23 mouse cellular contexts compared by ENCODE assay signal in the genomic region with DNA sequence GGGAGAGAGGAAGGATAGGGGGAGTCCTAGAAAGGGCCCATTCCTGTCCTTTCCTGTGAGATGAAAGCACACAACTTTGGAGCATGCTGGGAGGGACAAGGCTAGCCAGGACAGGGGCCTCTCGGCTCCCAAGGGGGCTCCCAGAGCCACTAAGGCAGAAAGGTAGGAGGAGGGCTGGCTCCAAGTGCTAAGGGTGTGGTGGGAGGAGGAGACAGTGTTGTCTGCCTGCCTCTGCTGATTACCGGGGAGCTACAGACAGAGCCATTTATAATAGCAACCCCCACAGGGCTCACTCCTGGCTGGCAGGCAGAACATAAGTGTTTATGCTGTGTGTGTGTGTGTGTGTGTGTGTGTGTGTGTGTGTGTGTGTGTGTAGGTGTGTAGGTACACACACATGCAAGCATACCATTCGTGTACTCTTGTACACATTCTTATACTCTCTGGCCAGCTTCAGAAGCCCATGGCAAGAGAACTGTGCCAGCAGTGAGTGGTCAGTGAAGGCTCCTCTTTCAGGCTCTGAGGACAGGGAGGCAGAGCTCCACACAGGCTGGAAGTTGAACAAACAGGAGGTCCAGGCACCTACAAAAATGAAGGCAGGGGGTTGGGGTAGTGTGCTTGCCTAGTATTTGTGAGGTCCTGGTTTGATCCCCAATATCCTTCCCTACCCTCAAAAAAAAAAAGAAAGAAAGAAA. TPM values are rescaled to one million over a fixed set of nuclear protein-coding genes. Genes with fewer than 3 reads are reported as not detected.
A peak's percentile ranks its signal among the peaks of the same experiment; 100 is the strongest.
DNase-seq lines count a peak whose midpoint lies in the region; ATAC-seq and TF ChIP-seq lines count a peak whose summit lies in the region.
"Had no signal": no experiment of that assay in that cellular context is flagged by ENCODE, and none has a peak within 500 bp of the region (broad histone marks: within the 10 kb centered on the region; RNA-seq: fewer than 3 reads in every experiment).

No protein-coding gene starts in this region.

- H3K4me3 ChIP-seq in heart, embryonic 12.5 days: no peak overlapping the region
- no peak overlapping the region for H3K4me3 ChIP-seq in stomach, embryonic 15.5 days (replicated peaks)
- no peak overlapping the region for H3K4me3 ChIP-seq in stomach, postnatal 0 days (ENCODE audit: low read depth, low read length)
- H3K4me3 ChIP-seq in liver, embryonic 14.5 days (ENCODE audit: insufficient read depth in 1 of 2, low read depth in 2 of 2, low read length in 2 of 2): peak overlapping the region in 1 of 2 experiments; percentile 0; a peak in 1 of 4 replicates
- H3K4me3 ChIP-seq in embryonic facial prominence, embryonic 10.5 days: no peak overlapping the region
- H3K4me3 ChIP-seq in neural tube, embryonic 15.5 days (replicated peaks): no peak overlapping the region
- H3K4me3 ChIP-seq: forebrain, embryonic 15.5 days; heart, adult 2 months; hindbrain, embryonic 10.5 days; limb, embryonic 10.5 days had no signal

- ATAC-seq in heart, embryonic 12.5 days (ENCODE audit: insufficient number of reproducible peaks, low FRiP score): peak; percentile 41; the same call in 1 of the 2 replicates
- ATAC-seq in stomach, embryonic 15.5 days (ENCODE audit: insufficient read depth, low FRiP score, low read depth): peak; percentile 82; the same call in 1 of the 2 replicates
- no peak for ATAC-seq in stomach, postnatal 0 days (ENCODE audit: low FRiP score, low TSS enrichment)
- ATAC-seq in liver, embryonic 14.5 days (ENCODE audit: insufficient read depth): peak; percentile 96
- ATAC-seq in neural tube, embryonic 15.5 days (ENCODE audit: low FRiP score): no peak
- ATAC-seq: forebrain, embryonic 15.5 days had no signal

- 0 out of 2 replicates have a peak overlapping the region, but pooled peaks have one; percentile 23 for H3K9ac ChIP-seq in heart, embryonic 12.5 days
- no peak overlapping the region for H3K9ac ChIP-seq in stomach, embryonic 15.5 days
- H3K9ac ChIP-seq in stomach, postnatal 0 days (ENCODE audit: low read length): no peak overlapping the region
- H3K9ac ChIP-seq in liver, embryonic 14.5 days (replicated peaks): peak overlapping the region; percentile 44
- H3K9ac ChIP-seq in neural tube, embryonic 15.5 days (replicated peaks): no peak overlapping the region
- H3K9ac ChIP-seq: forebrain, embryonic 15.5 days; lung, embryonic 14.5 days had no signal

- peaks cover 36% of the 10 kb centered on the region for H3K36me3 ChIP-seq in heart, embryonic 12.5 days
- H3K36me3 ChIP-seq in stomach, embryonic 15.5 days: peaks cover 10% of the 10 kb centered on the region; the same call in 1 of the 2 replicates
- H3K36me3 ChIP-seq in stomach, postnatal 0 days (ENCODE audit: control insufficient read depth, insufficient read depth, low read length): peaks cover 21% of the 10 kb centered on the region
- peaks cover 3% of the 10 kb centered on the region for H3K36me3 ChIP-seq in liver, embryonic 14.5 days (replicated peaks; ENCODE audit: control insufficient read depth, insufficient read depth, low read depth)
- H3K36me3 ChIP-seq in embryonic facial prominence, embryonic 10.5 days (replicated peaks): peaks cover 29% of the 10 kb centered on the region
- peaks cover 82% of the 10 kb centered on the region for H3K36me3 ChIP-seq in neural tube, embryonic 15.5 days

- H3K9me3 ChIP-seq in heart, embryonic 12.5 days (replicated peaks): no peaks in the 10 kb centered on the region
- no peaks in the 10 kb centered on the region for H3K9me3 ChIP-seq in stomach, embryonic 15.5 days
- no peaks in the 10 kb centered on the region for H3K9me3 ChIP-seq in stomach, postnatal 0 days (ENCODE audit: control insufficient read depth, low read length)
- no peaks in the 10 kb centered on the region for H3K9me3 ChIP-seq in liver, embryonic 14.5 days (ENCODE audit: control insufficient read depth, low read length)
- H3K9me3 ChIP-seq in embryonic facial prominence, embryonic 10.5 days: no peaks in the 10 kb centered on the region
- no peaks in the 10 kb centered on the region for H3K9me3 ChIP-seq in neural tube, embryonic 15.5 days (replicated peaks)
- H3K9me3 ChIP-seq: forebrain, embryonic 15.5 days; hindbrain, embryonic 10.5 days; limb, embryonic 10.5 days had no signal

- WGBS in heart, embryonic 12.5 days: 23% methylated on average over 3 of the region's 3 CpGs
- 25% methylated on average over 3 of the region's 3 CpGs for whole genome bisulfite sequencing in stomach, embryonic 15.5 days
- WGBS in stomach, postnatal 0 days: 28% methylated on average over 3 of the region's 3 CpGs
- 2% methylated on average over 3 of the region's 3 CpGs for WGBS in liver, embryonic 14.5 days (ENCODE audit: insufficient replicate concordance)
- 40% methylated on average over 3 of the region's 3 CpGs for WGBS in embryonic facial prominence, embryonic 10.5 days
- WGBS in neural tube, embryonic 15.5 days: 23% methylated on average over 3 of the region's 3 CpGs

- H3K27me3 ChIP-seq in heart, embryonic 12.5 days (replicated peaks): no peaks in the 10 kb centered on the region
- H3K27me3 ChIP-seq in stomach, embryonic 15.5 days (replicated peaks): no peaks in the 10 kb centered on the region
- no peaks in the 10 kb centered on the region for H3K27me3 ChIP-seq in stomach, postnatal 0 days (ENCODE audit: control insufficient read depth, insufficient read depth, low read length)
- H3K27me3 ChIP-seq in liver, embryonic 14.5 days (ENCODE audit: control insufficient read depth, insufficient read depth, low read length): no peaks in the 10 kb centered on the region
- peaks cover 5% of the 10 kb centered on the region for H3K27me3 ChIP-seq in embryonic facial prominence, embryonic 10.5 days (replicated peaks; ENCODE audit: low read depth, poor library complexity, severe bottlenecking)
- no peaks in the 10 kb centered on the region for H3K27me3 ChIP-seq in neural tube, embryonic 15.5 days (replicated peaks)
- H3K27me3 ChIP-seq: forebrain, embryonic 15.5 days had no signal

- intact Hi-C loops in heart, postnatal 25 days (cut with DNase I): no loop called here
- intact Hi-C loops in gastrocnemius, postnatal 36 days (cut with DNase I): no loop called here

- no peak for TF ChIP-seq EP300 in stomach, postnatal 0 days (optimal IDR thresholded peaks at IDR 0.05)
- TF ChIP-seq EP300 in liver, embryonic 14.5 days (IDR thresholded peaks at IDR 0.05; ENCODE audit: low read depth): 0 out of 2 replicates have a peak, but pooled peaks have one; percentile 17

- TF ChIP-seq CTCF in stomach, postnatal 0 days (IDR thresholded peaks at IDR 0.05; ENCODE audit: low read depth): no peak
- no peak for TF ChIP-seq CTCF in liver, embryonic 14.5 days (IDR thresholded peaks at IDR 0.05; ENCODE audit: low read depth)

- H3K4me2 ChIP-seq in heart, embryonic 12.5 days: no peak overlapping the region
- no peak overlapping the region for H3K4me2 ChIP-seq in stomach, embryonic 15.5 days
- H3K4me2 ChIP-seq in stomach, postnatal 0 days (replicated peaks; ENCODE audit: low read depth): no peak overlapping the region
- peak overlapping the region; percentile 59 for H3K4me2 ChIP-seq in liver, embryonic 14.5 days (ENCODE audit: low read depth)
- H3K4me2 ChIP-seq in neural tube, embryonic 15.5 days: no peak overlapping the region
- H3K4me2 ChIP-seq: forebrain, embryonic 15.5 days; lung, embryonic 14.5 days had no signal

- H3K27ac ChIP-seq in heart, embryonic 12.5 days (ENCODE audit: poor library complexity, severe bottlenecking): no peak overlapping the region
- no peak overlapping the region for H3K27ac ChIP-seq in stomach, embryonic 15.5 days
- no peak overlapping the region for H3K27ac ChIP-seq in stomach, postnatal 0 days (replicated peaks)
- H3K27ac ChIP-seq in liver, embryonic 14.5 days: peak overlapping the region; percentile 62
- no peak overlapping the region for H3K27ac ChIP-seq in embryonic facial prominence, embryonic 10.5 days (replicated peaks)
- no peak overlapping the region for H3K27ac ChIP-seq in neural tube, embryonic 15.5 days (replicated peaks)
- H3K27ac ChIP-seq: forebrain, embryonic 15.5 days; heart, adult 2 months; hindbrain, embryonic 10.5 days; limb, embryonic 10.5 days; macrophage had no signal

- peaks cover 4% of the 10 kb centered on the region; the same call in 1 of the 2 replicates for H3K4me1 ChIP-seq in heart, embryonic 12.5 days (replicated peaks)
- H3K4me1 ChIP-seq in stomach, embryonic 15.5 days: 0 out of 2 replicates have a peak, but pooled peaks cover 5% of the 10 kb centered on the region
- no peaks in the 10 kb centered on the region for H3K4me1 ChIP-seq in stomach, postnatal 0 days (replicated peaks; ENCODE audit: control insufficient read depth, insufficient read depth)
- H3K4me1 ChIP-seq in liver, embryonic 14.5 days (replicated peaks; ENCODE audit: control insufficient read depth in 2 of 2, insufficient read depth in 2 of 2, low read length in 1 of 2): peaks cover 18 to 28% of the 10 kb centered on the region in 2 experiments
- peaks cover 16% of the 10 kb centered on the region for H3K4me1 ChIP-seq in embryonic facial prominence, embryonic 10.5 days
- peaks cover 14% of the 10 kb centered on the region for H3K4me1 ChIP-seq in neural tube, embryonic 15.5 days

- DNase-seq in heart, postnatal 25 days (ENCODE audit: low spot score): no peak
- no peak for DNase-seq in stomach, postnatal 0 days (ENCODE audit: low spot score)
- peak in 2 of 3 experiments; percentile 63 to 68 for DNase-seq in liver, embryonic 14.5 days (ENCODE audit: low read depth in 3 of 3, low spot score in 3 of 3)
- no peak for DNase-seq in gastrocnemius, postnatal 36 days
- no peak for DNase-seq in embryonic facial prominence, embryonic 10.5 days (ENCODE audit: low spot score)
- DNase-seq: B cell, adult 2 months; cerebellum, adult 8-10 months; heart, adult 2 months; kidney, postnatal 36 days; layer of hippocampus, postnatal 36 days; lung, embryonic 14.5 days; thymus, postnatal 4 days had no signal

RNA-seq across cellular contexts. Expression of a gene that starts 22.8 kb away (rescaled TPM):
- 15.2 and 18.4 TPM in 2 replicates for polyA plus RNA-seq in heart, embryonic 12.5 days (2016; fragmentation: Nextera tagmentation; extraction: Ambion mirVana)
- total RNA-seq in heart, postnatal 25 days (2021): 10 to 100 TPM; 23.4 to 24.6 TPM
- polyA plus RNA-seq in stomach, embryonic 15.5 days (2015; fragmentation: Nextera tagmentation; extraction: Ambion mirVana): 21.5 and 22.5 TPM in 2 replicates
- polyA plus RNA-seq in stomach, postnatal 0 days (2015; fragmentation: Nextera tagmentation; extraction: Ambion mirVana): 10.6 and 11.0 TPM in 2 replicates
- polyA plus RNA-seq in liver, embryonic 14.5 days (2012; rRNA removed): 3.3 TPM in 2 replicates
- 3.4 and 4.9 TPM in 2 replicates for polyA plus RNA-seq in liver, embryonic 14.5 days (2014; fragmentation: Nextera tagmentation; extraction: Ambion mirVana)
- 10 to 100 TPM; 12.1 to 12.3 TPM for total RNA-seq in gastrocnemius, postnatal 36 days (2021)
- 23.3 and 25.9 TPM in 2 replicates for polyA plus RNA-seq in embryonic facial prominence, embryonic 10.5 days (2016; fragmentation: Nextera tagmentation; extraction: Ambion mirVana)
- 90.0 and 107 TPM in 2 replicates for polyA plus RNA-seq in neural tube, embryonic 15.5 days (2015; fragmentation: Nextera tagmentation; extraction: Ambion mirVana)

RNA-seq across cellular contexts. Expression of a gene that starts 28.1 kb away (rescaled TPM):
- polyA plus RNA-seq in heart, embryonic 12.5 days (2016; fragmentation: Nextera tagmentation; extraction: Ambion mirVana): 0.18 and 0.24 TPM in 2 replicates
- not detected for total RNA-seq in heart, postnatal 25 days (2021)
- polyA plus RNA-seq in stomach, embryonic 15.5 days (2015; fragmentation: Nextera tagmentation; extraction: Ambion mirVana): 3.2 and 4.3 TPM in 2 replicates
- polyA plus RNA-seq in stomach, postnatal 0 days (2015; fragmentation: Nextera tagmentation; extraction: Ambion mirVana): 0.52 and 0.90 TPM in 2 replicates
- 0.22 and 0.39 TPM in 2 replicates for polyA plus RNA-seq in liver, embryonic 14.5 days (2012; rRNA removed)
- 0.17 and 0.33 TPM in 2 replicates for polyA plus RNA-seq in liver, embryonic 14.5 days (2014; fragmentation: Nextera tagmentation; extraction: Ambion mirVana)
- not detected for total RNA-seq in gastrocnemius, postnatal 36 days (2021)
- polyA plus RNA-seq in embryonic facial prominence, embryonic 10.5 days (2016; fragmentation: Nextera tagmentation; extraction: Ambion mirVana): 5.7 and 7.2 TPM in 2 replicates
- 36.2 and 37.5 TPM in 2 replicates for polyA plus RNA-seq in neural tube, embryonic 15.5 days (2015; fragmentation: Nextera tagmentation; extraction: Ambion mirVana)
- total RNA-seq: gastrocnemius, adult 8-10 months had no signal

RNA-seq across cellular contexts. Expression of a gene that starts 37.5 kb away (rescaled TPM):
- polyA plus RNA-seq in heart, embryonic 12.5 days (2016; fragmentation: Nextera tagmentation; extraction: Ambion mirVana): 0.28 TPM in 1 of 2 replicates, not detected in the other
- under 1 TPM; 0.08 to 0.34 TPM for total RNA-seq in heart, postnatal 25 days (2021)
- 4.3 and 4.6 TPM in 2 replicates for polyA plus RNA-seq in stomach, embryonic 15.5 days (2015; fragmentation: Nextera tagmentation; extraction: Ambion mirVana)
- polyA plus RNA-seq in stomach, postnatal 0 days (2015; fragmentation: Nextera tagmentation; extraction: Ambion mirVana): 9.8 and 10.6 TPM in 2 replicates
- polyA plus RNA-seq in liver, embryonic 14.5 days (2012; rRNA removed): 0.03 and 0.04 TPM in 2 replicates
- polyA plus RNA-seq in liver, embryonic 14.5 days (2014; fragmentation: Nextera tagmentation; extraction: Ambion mirVana): 0.13 and 0.18 TPM in 2 replicates
- under 1 TPM in 1 of 2 experiments, not detected in 1; 0.07 TPM for total RNA-seq in gastrocnemius, postnatal 36 days (2021)
- 0.49 and 0.56 TPM in 2 replicates for polyA plus RNA-seq in embryonic facial prominence, embryonic 10.5 days (2016; fragmentation: Nextera tagmentation; extraction: Ambion mirVana)
- polyA plus RNA-seq in neural tube, embryonic 15.5 days (2015; fragmentation: Nextera tagmentation; extraction: Ambion mirVana): 0.57 TPM in 1 of 2 replicates, not detected in the other
- total RNA-seq: layer of hippocampus, postnatal 36 days; midbrain, postnatal 0 days had no signal
- polyA plus RNA-seq: cortical plate, adult 2 months; forebrain, embryonic 15.5 days; hindbrain, embryonic 10.5 days; macrophage; neural tube, embryonic 11.5 days had no signal

RNA-seq across cellular contexts. Expression of a gene that starts 49.4 kb away (rescaled TPM):
- polyA plus RNA-seq in heart, embryonic 12.5 days (2016; fragmentation: Nextera tagmentation; extraction: Ambion mirVana): 28.7 and 32.2 TPM in 2 replicates
- total RNA-seq in heart, postnatal 25 days (2021): 10 to 100 TPM; 68.9 to 69.9 TPM
- polyA plus RNA-seq in stomach, embryonic 15.5 days (2015; fragmentation: Nextera tagmentation; extraction: Ambion mirVana): 24.6 and 29.8 TPM in 2 replicates
- 15.7 and 19.8 TPM in 2 replicates for polyA plus RNA-seq in stomach, postnatal 0 days (2015; fragmentation: Nextera tagmentation; extraction: Ambion mirVana)
- 11.7 and 13.2 TPM in 2 replicates for polyA plus RNA-seq in liver, embryonic 14.5 days (2012; rRNA removed)
- polyA plus RNA-seq in liver, embryonic 14.5 days (2014; fragmentation: Nextera tagmentation; extraction: Ambion mirVana): 6.6 and 7.8 TPM in 2 replicates
- total RNA-seq in gastrocnemius, postnatal 36 days (2021): 10 to 100 TPM; 75.8 to 82.8 TPM
- polyA plus RNA-seq in embryonic facial prominence, embryonic 10.5 days (2016; fragmentation: Nextera tagmentation; extraction: Ambion mirVana): 31.0 and 32.8 TPM in 2 replicates
- 26.9 and 30.6 TPM in 2 replicates for polyA plus RNA-seq in neural tube, embryonic 15.5 days (2015; fragmentation: Nextera tagmentation; extraction: Ambion mirVana)

RNA-seq across cellular contexts. Expression of a gene that starts 49.5 kb away (rescaled TPM):
- polyA plus RNA-seq in heart, embryonic 12.5 days (2016; fragmentation: Nextera tagmentation; extraction: Ambion mirVana): 0.58 TPM in 1 of 2 replicates, not detected in the other
- total RNA-seq in heart, postnatal 25 days (2021): not detected
- 0.31 and 1.3 TPM in 2 replicates for polyA plus RNA-seq in stomach, embryonic 15.5 days (2015; fragmentation: Nextera tagmentation; extraction: Ambion mirVana)
- 0.42 and 0.56 TPM in 2 replicates for polyA plus RNA-seq in stomach, postnatal 0 days (2015; fragmentation: Nextera tagmentation; extraction: Ambion mirVana)
- polyA plus RNA-seq in liver, embryonic 14.5 days (2012; rRNA removed): 0.47 and 0.66 TPM in 2 replicates
- 0.05 and 0.14 TPM in 2 replicates for polyA plus RNA-seq in liver, embryonic 14.5 days (2014; fragmentation: Nextera tagmentation; extraction: Ambion mirVana)
- total RNA-seq in gastrocnemius, postnatal 36 days (2021): under 1 TPM in 1 of 2 experiments, not detected in 1; 0.20 TPM
- polyA plus RNA-seq in embryonic facial prominence, embryonic 10.5 days (2016; fragmentation: Nextera tagmentation; extraction: Ambion mirVana): 0.44 and 0.85 TPM in 2 replicates
- polyA plus RNA-seq in neural tube, embryonic 15.5 days (2015; fragmentation: Nextera tagmentation; extraction: Ambion mirVana): 1.1 and 1.3 TPM in 2 replicates
- total RNA-seq: gastrocnemius, adult 8-10 months had no signal

Comparison
In these comparisons a context has a peak if more than half of its experiments do, and no peak if none do; other contexts are left out.
1. ATAC-seq: peak in heart, embryonic 12.5 days (single experiment), stomach, embryonic 15.5 days (single experiment) and liver, embryonic 14.5 days (single experiment); none in stomach, postnatal 0 days (single experiment) and neural tube, embryonic 15.5 days (single experiment).
2. H3K9ac ChIP-seq: peak in heart, embryonic 12.5 days (single experiment) and liver, embryonic 14.5 days (single experiment); none in stomach, embryonic 15.5 days (single experiment), stomach, postnatal 0 days (single experiment) and neural tube, embryonic 15.5 days (single experiment).
3. DNase-seq: peak in liver, embryonic 14.5 days (2 of 3); none in heart, postnatal 25 days (single experiment), stomach, postnatal 0 days (single experiment), gastrocnemius, postnatal 36 days (0 of 2) and embryonic facial prominence, embryonic 10.5 days (single experiment).